Mouse (Mus musculus): ENCODE results near the gene Cntn4. TPM values are rescaled to one million over a fixed set of nuclear protein-coding genes. Genes with fewer than 3 reads are reported as not detected.

The Cntn4 gene
- polyA plus RNA-seq, 1 experiment: 13.2 TPM

DNA sequence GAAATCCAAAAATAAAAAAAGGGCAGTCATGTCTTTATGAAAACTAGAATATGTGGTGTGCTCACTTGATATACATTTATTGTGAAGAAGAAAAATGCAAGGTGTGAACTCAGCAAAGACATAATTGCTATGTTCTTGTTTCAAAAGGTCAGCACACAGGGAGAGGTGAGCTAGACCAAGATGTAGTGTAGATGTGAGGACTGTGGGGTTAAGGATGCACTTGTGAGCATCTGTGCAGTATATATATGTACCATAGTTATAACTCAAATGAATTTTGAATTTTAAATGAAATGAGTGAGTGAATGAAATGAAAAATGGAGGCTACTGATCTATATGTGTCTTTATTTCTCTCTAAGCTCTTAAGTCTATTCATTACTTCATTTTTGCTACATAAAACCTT lies 401.2 kb downstream of the Cntn4 start:
- Histone ChIP-seq H3K4me3 (replicated peaks; ENCODE audit: insufficient read depth, low read depth, low read length) (no peak overlapping the region), H3K27ac (ENCODE audit: insufficient read depth, low read length) (no peak overlapping the region), H3K4me1 (ENCODE audit: control insufficient read depth, insufficient read depth, low read length) (no peaks in the 10 kb centered on the region), H3K27me3 (ENCODE audit: control insufficient read depth, insufficient read depth, low read length) (no peaks in the 10 kb centered on the region)
- TF ChIP-seq CTCF (IDR thresholded peaks at IDR 0.05; ENCODE audit: borderline replicate concordance, insufficient read depth, low read depth, low read length): no peak
- no peak for TF ChIP-seq POLR2A (IDR thresholded peaks at IDR 0.05; ENCODE audit: borderline replicate concordance, insufficient read depth, low read length)
- no peak for DNase-seq

DNA sequence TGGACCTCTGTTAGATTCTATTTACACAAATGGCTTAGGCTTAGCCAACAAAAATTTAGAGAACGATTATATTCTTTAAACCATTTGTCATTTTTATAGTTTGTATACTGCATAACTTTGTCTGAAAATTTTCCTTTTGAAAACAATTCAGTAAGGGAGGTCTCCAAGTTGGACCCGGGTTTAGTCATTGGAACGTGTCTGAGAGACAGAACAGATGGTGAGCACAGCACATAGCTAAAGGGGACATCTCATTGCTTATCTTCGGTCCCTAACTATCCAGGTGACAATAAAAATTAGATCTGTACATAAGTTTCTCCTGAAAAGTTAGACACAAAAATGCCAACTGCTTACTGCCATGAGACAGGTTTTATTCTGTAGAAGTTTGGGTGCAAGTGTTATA lies 420.4 kb downstream of the Cntn4 start:
- Histone ChIP-seq H3K27me3 (ENCODE audit: control insufficient read depth, insufficient read depth, low read length) (no peaks in the 10 kb centered on the region), H3K4me1 (ENCODE audit: control insufficient read depth, insufficient read depth, low read length) (no peaks in the 10 kb centered on the region), H3K27ac (ENCODE audit: insufficient read depth, low read length) (no peak overlapping the region), H3K4me3 (replicated peaks; ENCODE audit: insufficient read depth, low read depth, low read length) (no peak overlapping the region)
- TF ChIP-seq POLR2A (IDR thresholded peaks at IDR 0.05; ENCODE audit: borderline replicate concordance, insufficient read depth, low read length) (no peak), CTCF (IDR thresholded peaks at IDR 0.05; ENCODE audit: borderline replicate concordance, insufficient read depth, low read depth, low read length) (no peak)
- DNase-seq: no peak
- WGBS: 38% methylated on average over 4 of the region's 4 CpGs

DNA sequence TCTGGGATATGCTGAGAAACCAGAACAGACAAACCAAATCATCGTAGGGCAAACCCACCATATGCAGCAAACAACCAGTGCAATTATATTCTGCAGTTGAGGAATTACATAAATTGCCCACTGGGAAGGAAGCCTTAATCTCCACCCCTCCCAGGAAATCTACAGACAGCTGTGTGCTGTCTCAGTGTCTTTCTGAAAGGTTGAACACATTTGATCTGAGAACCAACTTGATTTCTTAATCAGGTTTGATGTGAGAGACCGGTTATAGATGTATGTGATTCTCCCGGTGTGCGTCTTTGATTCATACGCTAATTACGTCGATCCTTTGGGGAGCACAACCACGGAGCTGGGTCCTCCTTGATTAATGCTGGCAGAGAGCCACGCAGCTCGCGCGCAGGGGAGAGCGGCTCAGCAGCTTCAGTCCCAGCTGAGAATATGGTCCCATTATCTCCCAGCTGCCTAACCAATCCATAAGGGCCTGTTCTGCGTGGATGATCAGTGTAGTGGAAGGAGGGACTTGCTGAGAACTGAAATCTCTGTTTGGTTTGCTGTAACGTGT lies 441.1 kb downstream of the Cntn4 start:
- no peak for TF ChIP-seq CTCF (IDR thresholded peaks at IDR 0.05; ENCODE audit: borderline replicate concordance, insufficient read depth, low read depth, low read length)
- TF ChIP-seq POLR2A (IDR thresholded peaks at IDR 0.05; ENCODE audit: borderline replicate concordance, insufficient read depth, low read length): no peak
- no peaks in the 10 kb centered on the region for H3K27me3 ChIP-seq (ENCODE audit: control insufficient read depth, insufficient read depth, low read length)
- 8% methylated on average over 15 of the region's 15 CpGs for WGBS
- DNase-seq: peak; percentile 41 to 53
- peak overlapping the region; percentile 51 for H3K4me3 ChIP-seq (replicated peaks; ENCODE audit: insufficient read depth, low read depth, low read length)
- H3K4me1 ChIP-seq (ENCODE audit: control insufficient read depth, insufficient read depth, low read length): no peaks in the 10 kb centered on the region
- H3K27ac ChIP-seq (ENCODE audit: insufficient read depth, low read length): no peak overlapping the region

DNA sequence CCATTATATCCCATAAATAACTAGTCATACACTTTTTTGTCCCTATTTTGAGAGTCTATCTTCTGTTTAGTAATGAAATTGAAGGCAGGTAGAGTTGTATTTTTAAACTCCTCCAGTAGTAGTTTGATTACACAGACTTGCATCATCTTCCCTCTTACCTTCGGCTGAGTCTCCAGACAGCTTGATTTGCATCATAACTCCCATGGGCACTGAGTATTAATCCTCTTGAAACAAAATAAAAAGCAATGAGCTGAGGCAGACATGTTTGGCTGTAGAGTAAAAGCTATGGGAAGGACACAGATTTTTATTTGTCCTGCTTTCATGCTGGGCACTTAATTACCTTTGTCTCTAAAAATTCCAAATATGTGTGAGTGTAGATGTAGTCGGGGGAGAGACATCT lies 476.1 kb downstream of the Cntn4 start:
- 60% methylated on average over 2 of the region's 2 CpGs for WGBS
- no peak overlapping the region for H3K4me3 ChIP-seq (replicated peaks; ENCODE audit: insufficient read depth, low read depth, low read length)
- H3K27ac ChIP-seq (ENCODE audit: insufficient read depth, low read length): no peak overlapping the region
- TF ChIP-seq CTCF (IDR thresholded peaks at IDR 0.05; ENCODE audit: borderline replicate concordance, insufficient read depth, low read depth, low read length) (no peak), POLR2A (IDR thresholded peaks at IDR 0.05; ENCODE audit: borderline replicate concordance, insufficient read depth, low read length) (no peak)
- no peaks in the 10 kb centered on the region for H3K27me3 ChIP-seq (ENCODE audit: control insufficient read depth, insufficient read depth, low read length)
- DNase-seq: no peak
- H3K4me1 ChIP-seq (ENCODE audit: control insufficient read depth, insufficient read depth, low read length): no peaks in the 10 kb centered on the region

DNA sequence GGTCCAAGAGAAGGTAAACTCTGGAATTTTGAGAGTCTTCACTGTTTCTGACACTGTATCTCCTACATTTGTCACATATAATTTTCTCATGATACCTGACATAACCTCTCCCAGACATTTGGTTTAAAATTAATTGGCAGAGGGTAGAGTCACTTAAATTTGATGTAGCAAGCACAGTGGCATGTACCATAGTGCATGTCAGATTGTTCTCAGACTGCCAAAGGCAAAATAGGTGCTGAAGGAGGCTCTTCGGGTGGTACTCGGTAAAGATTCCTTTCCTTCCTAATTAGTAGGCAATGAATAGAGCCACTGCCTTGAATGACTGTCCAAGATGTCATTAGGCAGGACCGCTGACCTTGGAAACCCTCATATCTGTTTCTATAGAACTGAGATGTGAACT lies 477.9 kb downstream of the Cntn4 start:
- TF ChIP-seq POLR2A (IDR thresholded peaks at IDR 0.05; ENCODE audit: borderline replicate concordance, insufficient read depth, low read length) (no peak), CTCF (IDR thresholded peaks at IDR 0.05; ENCODE audit: borderline replicate concordance, insufficient read depth, low read depth, low read length) (no peak)
- H3K4me3 ChIP-seq (replicated peaks; ENCODE audit: insufficient read depth, low read depth, low read length): no peak overlapping the region
- H3K27ac ChIP-seq (ENCODE audit: insufficient read depth, low read length): no peak overlapping the region
- DNase-seq: no peak
- H3K27me3 ChIP-seq (ENCODE audit: control insufficient read depth, insufficient read depth, low read length): no peaks in the 10 kb centered on the region
- WGBS: 93% methylated on average over 3 of the region's 3 CpGs
- no peaks in the 10 kb centered on the region for H3K4me1 ChIP-seq (ENCODE audit: control insufficient read depth, insufficient read depth, low read length)

DNA sequence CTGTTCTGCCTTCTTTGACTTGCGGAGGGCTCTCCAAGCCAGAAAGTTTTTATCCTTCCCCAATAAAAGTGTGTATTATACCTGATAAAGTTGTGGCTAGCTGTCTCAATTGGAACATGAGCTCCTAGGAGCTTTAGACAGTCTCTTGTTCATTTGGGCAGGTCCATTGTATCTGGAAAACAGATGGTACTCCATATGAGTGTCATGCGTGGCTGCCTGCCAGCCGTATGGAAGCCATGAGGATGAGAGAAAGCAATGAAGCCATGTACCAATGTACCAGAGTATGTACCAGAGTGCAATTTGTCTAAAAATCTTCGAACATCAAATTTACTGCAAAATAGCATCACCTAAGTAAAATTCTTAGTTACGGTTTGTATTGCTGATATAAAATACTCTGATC lies 500.1 kb downstream of the Cntn4 start:
- whole genome bisulfite sequencing: 65% methylated on average over 5 of the region's 5 CpGs
- Histone ChIP-seq H3K27me3 (ENCODE audit: control insufficient read depth, insufficient read depth, low read length) (no peaks in the 10 kb centered on the region), H3K4me1 (ENCODE audit: control insufficient read depth, insufficient read depth, low read length) (no peaks in the 10 kb centered on the region), H3K27ac (ENCODE audit: insufficient read depth, low read length) (no peak overlapping the region), H3K4me3 (replicated peaks; ENCODE audit: insufficient read depth, low read depth, low read length) (no peak overlapping the region)
- no peak for TF ChIP-seq CTCF (IDR thresholded peaks at IDR 0.05; ENCODE audit: borderline replicate concordance, insufficient read depth, low read depth, low read length)
- DNase-seq: peak; percentile 67 to 77

DNA sequence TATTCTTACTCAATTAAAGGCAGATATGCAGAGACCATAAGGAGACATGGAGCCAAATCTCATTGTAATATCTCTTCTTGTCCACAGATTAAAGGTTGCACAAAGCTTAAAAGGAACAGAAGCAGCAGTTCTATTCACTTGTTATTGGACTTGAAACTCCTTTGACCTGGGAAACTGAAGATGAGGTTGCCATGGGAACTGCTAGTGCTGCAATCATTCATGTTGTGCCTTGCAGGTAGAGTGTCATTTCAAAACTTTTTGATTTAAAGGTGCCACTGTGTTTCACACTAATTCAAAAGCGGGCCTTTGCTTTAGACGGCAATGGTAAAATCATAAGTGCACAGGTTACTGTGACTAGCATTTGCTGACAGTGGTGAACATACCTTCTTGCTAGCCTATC lies 504.1 kb downstream of the Cntn4 start:
- Histone ChIP-seq H3K27me3 (ENCODE audit: control insufficient read depth, insufficient read depth, low read length) (no peaks in the 10 kb centered on the region), H3K4me1 (ENCODE audit: control insufficient read depth, insufficient read depth, low read length) (no peaks in the 10 kb centered on the region), H3K4me3 (replicated peaks; ENCODE audit: insufficient read depth, low read depth, low read length) (no peak overlapping the region), H3K27ac (ENCODE audit: insufficient read depth, low read length) (no peak overlapping the region)
- no peak for DNase-seq
- TF ChIP-seq CTCF (IDR thresholded peaks at IDR 0.05; ENCODE audit: borderline replicate concordance, insufficient read depth, low read depth, low read length): no peak
- no peak for TF ChIP-seq POLR2A (IDR thresholded peaks at IDR 0.05; ENCODE audit: borderline replicate concordance, insufficient read depth, low read length)
- WGBS: 93% methylated on average over 2 of the region's 2 CpGs

DNA sequence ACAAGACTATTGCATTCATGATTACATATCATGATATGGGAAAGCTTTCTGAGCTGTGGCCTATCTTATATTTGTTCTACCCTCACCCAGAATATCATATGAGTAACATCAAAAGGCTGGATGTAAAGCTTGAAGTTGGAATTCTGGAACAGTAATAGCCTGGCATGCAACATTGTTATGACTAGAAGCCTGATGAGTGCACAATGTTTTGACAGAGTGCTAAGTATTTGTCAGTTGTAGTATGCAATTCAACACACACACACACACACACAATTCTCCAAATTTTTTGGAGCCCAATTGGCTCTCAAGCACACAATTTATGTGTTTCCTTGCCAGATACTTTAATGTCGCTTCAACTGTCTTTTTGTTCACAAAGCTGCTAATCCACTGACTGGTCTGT lies 523.5 kb downstream of the Cntn4 start:
- no peak overlapping the region for H3K4me3 ChIP-seq (replicated peaks; ENCODE audit: insufficient read depth, low read depth, low read length)
- H3K27me3 ChIP-seq (ENCODE audit: control insufficient read depth, insufficient read depth, low read length): no peaks in the 10 kb centered on the region
- no peaks in the 10 kb centered on the region for H3K4me1 ChIP-seq (ENCODE audit: control insufficient read depth, insufficient read depth, low read length)
- TF ChIP-seq CTCF (IDR thresholded peaks at IDR 0.05; ENCODE audit: borderline replicate concordance, insufficient read depth, low read depth, low read length): no peak
- no peak for TF ChIP-seq POLR2A (IDR thresholded peaks at IDR 0.05; ENCODE audit: borderline replicate concordance, insufficient read depth, low read length)
- no peak for DNase-seq
- H3K27ac ChIP-seq (ENCODE audit: insufficient read depth, low read length): no peak overlapping the region
- 82% methylated on average over 1 of the region's 1 CpGs for WGBS

All from cerebellum, adult 2 months (tissue).